16 mouse cellular contexts compared by ENCODE assay signal in the genomic region with DNA sequence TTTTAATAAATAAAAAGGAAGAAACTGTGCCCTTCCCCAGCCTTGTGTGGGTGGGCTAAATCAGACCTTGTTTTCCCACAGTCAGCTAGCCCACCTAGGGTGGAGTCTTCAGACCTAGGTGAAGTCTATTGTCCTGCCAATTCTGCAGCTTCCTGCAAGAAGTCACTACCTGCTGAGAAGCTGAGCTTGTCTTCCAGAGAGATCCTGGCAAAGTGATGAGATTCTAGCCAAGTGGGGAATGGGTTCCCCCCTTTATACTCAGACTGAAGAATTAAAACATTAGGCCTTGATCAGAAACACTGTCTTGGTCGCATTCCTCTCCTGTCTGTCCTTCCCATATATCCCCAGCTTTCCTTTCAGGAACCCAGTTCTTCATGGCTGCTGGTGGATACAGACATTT. TPM values are rescaled to one million over a fixed set of nuclear protein-coding genes. Genes with fewer than 3 reads are reported as not detected.
"Had no signal": no experiment of that assay in that cellular context is flagged by ENCODE, and none has a peak within 500 bp of the region (broad histone marks: within the 10 kb centered on the region; RNA-seq: fewer than 3 reads in every experiment).

No protein-coding gene starts in this region.

- H3K36me3 ChIP-seq: midbrain, embryonic 13.5 days; midbrain, embryonic 15.5 days; neural tube, embryonic 12.5 days had no signal

- H3K9ac ChIP-seq: lung, embryonic 14.5 days; midbrain, embryonic 13.5 days; midbrain, embryonic 15.5 days; neural tube, embryonic 12.5 days had no signal

- H3K27ac ChIP-seq: midbrain, embryonic 13.5 days; midbrain, embryonic 15.5 days; neural tube, embryonic 12.5 days had no signal

- H3K9me3 ChIP-seq: megakaryocyte, embryonic 14.5 days; midbrain, embryonic 15.5 days; neural tube, embryonic 12.5 days had no signal

- H3K4me3 ChIP-seq: megakaryocyte, embryonic 14.5 days; midbrain, embryonic 13.5 days; midbrain, embryonic 15.5 days; neural tube, embryonic 12.5 days had no signal

- H3K4me1 ChIP-seq: megakaryocyte, embryonic 14.5 days; midbrain, embryonic 15.5 days; neural tube, embryonic 12.5 days had no signal

- DNase-seq: lung, adult 18-20 months; lung, embryonic 14.5 days; lung, postnatal 10 days; lung, postnatal 4 days; right cerebral cortex, adult 18-20 months; right cerebral cortex, postnatal 25 days; right cerebral cortex, postnatal 4 days; spleen, adult 18-20 months; thymus, adult 2 months; thymus, postnatal 25 days; thymus, postnatal 4 days had no signal

- H3K27me3 ChIP-seq: megakaryocyte, embryonic 14.5 days; neural tube, embryonic 12.5 days had no signal

RNA-seq across cellular contexts. Expression of a gene that starts 52.5 kb away (rescaled TPM):
- polyA plus RNA-seq: midbrain, embryonic 11.5 days had no signal
